Mouse (Mus musculus) mesoderm, embryonic 11.5 days (tissue): ENCODE measurements around the gene Klhl40.

Experiments used
- DNase-seq: peaks from one replicate; pipeline ENCODE4 v3.0.0-alpha.2; 2012; ENCODE audit warnings: low read depth, low spot score

Gene Klhl40

DNA sequence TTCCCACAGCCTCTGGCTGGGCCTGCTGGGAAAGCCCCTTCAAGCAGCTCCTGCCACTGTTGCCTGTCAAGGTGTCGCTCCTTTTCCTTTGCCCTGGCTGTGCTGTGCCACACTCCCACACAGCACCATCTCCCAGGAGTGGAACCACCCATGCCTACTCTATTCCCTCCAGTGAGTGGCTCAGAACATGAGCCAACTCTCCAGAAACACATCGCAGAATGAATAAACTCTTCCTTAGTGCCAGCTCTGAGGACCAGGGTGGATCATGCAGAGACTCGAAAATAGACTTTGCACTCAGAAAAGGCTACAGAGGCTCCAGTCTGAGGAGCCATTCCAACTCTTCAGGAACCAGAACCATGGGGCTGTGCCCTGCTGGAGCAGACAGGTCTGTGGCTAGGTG is 48.9 kb downstream of the Klhl40 start:
- no peak for DNase-seq

- no peak for DNase-seq
Measured at GRCm38 (mm10) chr9:121828314-121828713, 50.9 kb downstream of the Klhl40 start.

DNA sequence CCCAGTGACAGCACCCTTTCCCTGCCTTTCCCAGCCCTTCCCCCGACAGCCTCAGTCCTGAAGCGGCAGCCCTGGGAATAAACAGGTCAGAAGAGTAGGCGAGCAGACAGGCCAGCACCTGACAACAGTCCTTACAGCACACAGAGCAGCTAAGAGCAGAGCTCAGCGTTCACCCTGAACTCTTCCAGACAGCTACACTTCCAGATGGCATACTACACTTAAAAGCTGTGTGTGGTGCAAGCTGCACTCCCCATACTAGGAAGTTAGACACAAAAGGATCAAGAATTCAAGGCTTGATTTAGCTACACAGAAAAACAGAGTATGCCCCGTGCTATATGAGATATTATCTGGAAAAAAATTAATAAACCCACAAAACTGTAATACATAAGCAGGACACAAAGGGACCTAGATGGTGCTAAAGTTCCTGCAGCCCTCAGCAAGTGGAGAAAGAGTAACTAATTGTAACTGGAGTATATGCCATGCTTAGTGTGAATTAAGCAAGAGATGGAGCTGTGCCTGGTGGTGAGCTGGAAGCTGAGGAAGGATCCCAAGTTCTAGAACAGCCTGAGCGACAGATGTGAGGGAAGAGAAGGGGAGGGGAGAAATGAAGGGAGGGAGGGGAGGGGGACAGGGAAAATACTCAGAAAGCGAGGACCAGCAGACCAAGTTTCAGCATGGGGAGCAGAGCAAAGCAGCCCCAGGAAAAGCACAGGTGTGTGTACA is 52.0 kb downstream of the Klhl40 start:
- no peak for DNase-seq

GRCm38 (mm10) chr9:121830243-121830955 is 53.0 kb downstream of the Klhl40 start:
- DNase-seq, result peak; percentile 39

GRCm38 (mm10) chr9:121830956-121831293 is 53.5 kb downstream of the Klhl40 start:
- DNase-seq, result peak; percentile 83
